Mouse (Mus musculus) gastrocnemius, adult 8-10 months (tissue): Measurements from ENCODE around the gene Zfp551. TPM values are rescaled to one million over a fixed set of nuclear protein-coding genes. Genes with fewer than 3 reads are reported as not detected.

Experiments
- DNase-seq, 2 experiments: peaks; one replicate each; pipeline ENCODE4 v3.0.0; 2022; ENCODE audit warnings: low spot score in 2 of 2
- total RNA-seq, 4 experiments: library from RNA; stranded (reverse); gene quantifications; 2 replicates each; pipeline ENCODE4 v1.2.4; 2022

Gene Zfp551
- total RNA-seq = 1 to 10 TPM; 1.3 to 2.8 (median 2.2) TPM

- DNase-seq = peak; percentile 11 to 25
Observed at GRCm38 (mm10) chr7:12422245-12422849, at the start of gene Zfp551. Gene Zfp551, minus strand, starts transcription at chr7:12422751.

GRCm38 (mm10) chr7:12422855-12423254, 304 bp upstream of the Zfp551 start:
- DNase-seq = no peak

- DNase-seq = no peak
Observed at GRCm38 (mm10) chr7:12421741-12422140, 810 bp downstream of the Zfp551 start.

- no peak for DNase-seq
Observed at GRCm38 (mm10) chr7:12369173-12369572, 53.4 kb downstream of the Zfp551 start, which contains the start of gene Vmn1r84. Gene Vmn1r84, minus strand, starts transcription at chr7:12369273.

Other genes starting within 250 kb of the Zfp551 start
- gene Vmn1r80, start 233.5 kb downstream of the Zfp551 start, total RNA-seq = not detected
- not detected for gene Vmn1r81, start 154.5 kb downstream of the Zfp551 start, total RNA-seq
- not detected for gene Vmn1r82, start 122.3 kb downstream of the Zfp551 start, total RNA-seq
- not detected for gene Vmn1r83, start 93.3 kb downstream of the Zfp551 start, total RNA-seq
- not detected for gene Vmn1r84, start 53.5 kb downstream of the Zfp551 start, total RNA-seq
- gene Zfp606, start 55.5 kb upstream of the Zfp551 start, total RNA-seq = 1 to 10 TPM; 5.1 to 6.8 (median 5.4) TPM
- gene 2900092C05Rik, start 89.8 kb upstream of the Zfp551 start, total RNA-seq = not detected
- under 1 TPM in 1 of 4 experiments, not detected in 3; 0.02 TPM for gene Vmn2r53, start 186.0 kb upstream of the Zfp551 start, total RNA-seq
- not detected for gene Vmn2r54, start 217.6 kb upstream of the Zfp551 start, total RNA-seq